Mouse (Mus musculus) hindbrain, embryonic 12.5 days (tissue): ENCODE data around the gene Rubcn. TPM values are rescaled to one million over a fixed set of nuclear protein-coding genes. Genes with fewer than 3 reads are reported as not detected.

ENCODE experiments used
- ATAC-seq: fragments of 200-750 bp; cut with Nextera tagmentation; 2 replicates; pipeline ENCODE4 v1.8.0; 2017; ENCODE audit warnings: moderate TSS enrichment; ENCODE audit not compliant: low FRiP score
- H3K27ac ChIP-seq: fragments of 300-500 bp; sonication (generic); 2 replicates; pipeline ENCODE4 v1.5.1; 2016; ENCODE audit warnings: mild to moderate bottlenecking
- H3K27me3 ChIP-seq: fragments of 300-500 bp; sonication (generic); 2 replicates; pipeline ENCODE4 v1.6.1; 2016; ENCODE audit warnings: mild to moderate bottlenecking
- H3K36me3 ChIP-seq: fragments of 300-500 bp; sonication (generic); 2 replicates; pipeline ENCODE4 v1.6.1; 2016; ENCODE audit warnings: mild to moderate bottlenecking
- H3K4me1 ChIP-seq: fragments of 300-500 bp; sonication (generic); 2 replicates; pipeline ENCODE4 v1.6.1; 2016
- H3K4me2 ChIP-seq: fragments of 300-500 bp; sonication (generic); replicated peaks from 2 replicates; pipeline ENCODE4 v1.6.1; 2016; ENCODE audit warnings: mild to moderate bottlenecking
- H3K4me3 ChIP-seq: fragments of 300-500 bp; sonication (generic); 2 replicates; pipeline ENCODE4 v1.5.1; 2016; ENCODE audit warnings: mild to moderate bottlenecking
- H3K9ac ChIP-seq: fragments of 300-500 bp; sonication (generic); 2 replicates; pipeline ENCODE4 v1.6.1; 2016; ENCODE audit warnings: mild to moderate bottlenecking, moderate library complexity
- H3K9me3 ChIP-seq: fragments of 300-500 bp; sonication (generic); replicated peaks from 2 replicates; pipeline ENCODE4 v1.6.1; 2016; ENCODE audit warnings: mild to moderate bottlenecking
- WGBS: fragments of 180-500 bp; shearing (Covaris S2); methylation state at CpG from one replicate; pipeline ENCODE4 v1.1.7; 2016; 5-methylcytosine and 5-hydroxymethylcytosine counted together
- polyA plus RNA-seq: library from polyadenylated mRNA; unstranded; fragments of >200 nt; fragmentation: Nextera tagmentation; extraction: Ambion mirVana; gene quantifications from 2 replicates; pipeline ENCODE4 v1.2.1, GENCODE M21; 2016

Gene Rubcn
- polyA plus RNA-seq, 1 experiment from 2014 or later: 30.1 TPM

DNA sequence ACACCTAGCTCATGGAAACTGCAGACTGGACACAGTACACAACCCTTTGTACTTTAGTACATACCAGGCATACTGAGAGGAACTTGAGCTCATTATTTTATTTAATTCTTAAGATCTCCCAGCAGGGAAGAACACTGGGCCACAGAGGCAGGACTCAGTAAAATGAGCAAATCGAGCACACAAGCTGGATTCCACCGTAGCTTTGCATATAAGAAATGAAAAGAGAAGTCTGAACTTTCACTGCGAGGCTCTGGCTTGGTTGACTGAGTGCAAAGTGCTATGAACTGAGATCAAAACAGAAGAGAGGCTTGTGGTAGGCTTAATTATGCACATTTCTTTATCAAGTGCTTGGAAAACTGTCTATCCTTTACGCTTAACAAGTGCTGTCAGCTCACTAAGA, 12.2 kb downstream of the Rubcn start:
- 88% methylated on average over 4 of the region's 4 CpGs for WGBS
- H3K9ac ChIP-seq: no peak overlapping the region
- no peak overlapping the region for H3K4me3 ChIP-seq
- H3K9me3 ChIP-seq: no peaks in the 10 kb centered on the region
- H3K36me3 ChIP-seq: 0 out of 2 replicates have a peak, but pooled peaks cover 3% of the 10 kb centered on the region
- ATAC-seq: no peak
- no peak overlapping the region for H3K4me2 ChIP-seq
- peaks cover 20% of the 10 kb centered on the region for H3K4me1 ChIP-seq
- no peaks in the 10 kb centered on the region for H3K27me3 ChIP-seq
- H3K27ac ChIP-seq: no peak overlapping the region

DNA sequence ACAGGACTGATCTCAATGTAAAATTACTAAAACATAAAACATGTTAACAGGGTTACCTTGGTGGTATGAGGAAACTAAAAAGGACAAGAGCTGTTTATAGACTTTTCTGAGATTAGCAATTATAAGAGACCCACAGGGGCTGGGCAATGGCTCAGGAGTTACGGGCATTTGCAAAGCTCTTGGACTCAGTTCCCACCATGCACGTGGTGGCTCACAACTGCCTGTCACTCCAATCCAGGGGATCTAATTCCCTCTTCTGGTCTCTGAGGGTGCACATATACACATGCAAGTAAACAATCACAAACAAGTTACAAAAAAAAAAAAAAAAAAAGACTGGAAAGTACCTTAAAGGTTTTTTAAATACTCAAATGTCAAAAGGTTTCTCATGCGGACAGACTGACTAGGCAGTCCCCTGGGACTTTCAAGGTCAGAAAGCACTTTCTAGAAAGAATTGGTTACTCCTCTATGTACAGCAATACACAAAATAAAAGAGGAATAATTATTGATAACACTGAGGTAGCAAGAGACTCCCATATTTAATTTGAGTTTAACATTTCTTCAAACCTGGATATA, 15.7 kb downstream of the Rubcn start:
- Histone ChIP-seq H3K4me3 (no peak overlapping the region), H3K9me3 (no peaks in the 10 kb centered on the region), H3K9ac (no peak overlapping the region), H3K36me3 (0 out of 2 replicates have a peak, but pooled peaks cover 3% of the 10 kb centered on the region), H3K27ac (no peak overlapping the region), H3K4me1 (peaks cover 6% of the 10 kb centered on the region; the same call in 1 of the 2 replicates), H3K4me2 (no peak overlapping the region), H3K27me3 (no peaks in the 10 kb centered on the region)
- 91% methylated on average over 3 of the region's 3 CpGs for WGBS
- ATAC-seq: no peak

DNA sequence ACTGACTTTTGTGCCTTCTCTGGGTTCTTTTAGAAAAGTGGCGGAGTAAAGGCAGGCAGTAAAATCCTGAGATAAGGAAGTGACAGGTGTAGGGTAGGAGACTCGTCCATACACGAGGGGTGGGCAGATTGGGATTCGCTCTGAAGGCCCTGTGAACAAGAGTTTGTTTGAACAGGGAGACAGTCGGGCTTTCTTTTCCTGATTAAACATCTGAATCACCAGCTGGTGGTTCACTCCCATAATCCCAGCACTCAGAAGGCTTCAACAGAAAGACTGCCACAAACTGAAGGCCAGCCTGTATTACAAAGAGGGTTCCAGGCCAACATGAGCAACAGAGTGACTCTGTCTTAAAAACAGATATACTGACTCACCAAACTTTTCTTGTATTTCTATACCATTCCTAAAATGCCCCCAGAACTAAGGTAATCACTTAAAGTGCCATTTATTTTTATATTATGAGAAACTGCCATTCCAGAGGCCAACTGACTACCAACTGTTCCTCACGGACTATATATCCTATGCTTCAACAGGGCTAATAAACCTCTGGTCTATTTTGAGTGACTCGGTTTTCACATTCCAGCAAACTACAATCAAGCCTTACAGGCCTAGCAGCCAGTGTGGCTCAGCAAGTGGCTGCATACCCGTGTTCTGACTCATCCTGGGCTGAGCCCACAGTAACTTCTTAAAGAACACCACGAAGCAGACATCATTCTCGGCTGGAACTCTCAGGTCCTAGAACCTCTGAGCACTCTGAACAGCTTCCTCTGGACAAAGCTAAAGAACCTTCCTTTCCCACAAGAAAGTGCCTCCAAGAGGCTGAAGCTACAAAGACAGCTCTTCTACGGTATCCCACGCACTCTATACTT, 18.6 kb downstream of the Rubcn start:
- Histone ChIP-seq H3K27ac (no peak overlapping the region), H3K4me3 (no peak overlapping the region), H3K9me3 (no peaks in the 10 kb centered on the region), H3K4me1 (no peaks in the 10 kb centered on the region), H3K9ac (no peak overlapping the region), H3K27me3 (no peaks in the 10 kb centered on the region), H3K36me3 (peaks cover 12% of the 10 kb centered on the region; the same call in 1 of the 2 replicates), H3K4me2 (no peak overlapping the region)
- WGBS: 80% methylated on average over 12 of the region's 12 CpGs
- no peak for ATAC-seq

DNA sequence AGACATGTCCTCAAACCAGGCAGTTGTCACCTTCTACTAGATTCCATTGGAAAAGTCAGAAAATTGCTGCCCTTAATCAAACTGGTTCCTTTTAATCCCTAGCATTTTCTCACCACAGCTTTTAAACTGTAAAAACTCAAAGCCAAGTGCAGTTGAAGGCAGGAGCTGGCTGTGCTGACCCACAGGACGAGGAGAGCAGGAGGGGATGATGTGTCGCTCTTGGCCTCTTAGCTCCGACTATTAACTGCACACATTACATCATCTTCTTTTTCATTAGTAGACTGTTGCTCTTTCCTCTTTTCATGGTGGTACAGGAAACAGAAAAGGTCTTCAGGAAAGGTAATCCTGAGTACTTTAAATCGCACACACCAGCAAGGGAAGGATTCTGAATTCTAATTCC, 19.2 kb downstream of the Rubcn start:
- 75% methylated on average over 4 of the region's 4 CpGs for WGBS
- Histone ChIP-seq H3K36me3 (peaks cover 14% of the 10 kb centered on the region; the same call in 1 of the 2 replicates), H3K4me2 (no peak overlapping the region), H3K9ac (no peak overlapping the region), H3K4me1 (no peaks in the 10 kb centered on the region), H3K4me3 (no peak overlapping the region), H3K27ac (no peak overlapping the region), H3K27me3 (no peaks in the 10 kb centered on the region), H3K9me3 (no peaks in the 10 kb centered on the region)
- ATAC-seq: no peak

DNA sequence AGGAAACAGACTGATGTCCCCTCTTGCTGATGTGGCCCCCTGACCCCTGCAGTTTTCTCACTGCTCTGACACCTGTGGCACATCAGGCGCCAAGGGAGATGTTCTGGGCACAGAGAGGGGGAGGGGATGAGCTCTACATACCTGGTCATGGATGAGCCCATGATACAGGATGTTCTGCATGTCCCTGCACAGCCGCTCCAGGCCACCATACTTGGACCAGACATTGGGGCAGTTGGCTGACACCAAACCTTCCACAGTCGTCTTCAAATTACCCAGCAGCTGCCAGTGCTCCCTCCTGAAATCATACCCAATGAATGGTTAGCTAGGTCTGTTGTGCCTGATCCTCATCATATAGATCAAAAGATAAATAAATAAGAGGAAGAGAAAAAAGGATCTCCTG, 20.8 kb downstream of the Rubcn start:
- Histone ChIP-seq H3K9ac (no peak overlapping the region), H3K27ac (no peak overlapping the region), H3K27me3 (no peaks in the 10 kb centered on the region), H3K4me1 (no peaks in the 10 kb centered on the region), H3K9me3 (no peaks in the 10 kb centered on the region), H3K36me3 (peaks cover 18% of the 10 kb centered on the region; the same call in 1 of the 2 replicates), H3K4me3 (no peak overlapping the region), H3K4me2 (no peak overlapping the region)
- WGBS: 86% methylated on average over 3 of the region's 3 CpGs
- no peak for ATAC-seq

DNA sequence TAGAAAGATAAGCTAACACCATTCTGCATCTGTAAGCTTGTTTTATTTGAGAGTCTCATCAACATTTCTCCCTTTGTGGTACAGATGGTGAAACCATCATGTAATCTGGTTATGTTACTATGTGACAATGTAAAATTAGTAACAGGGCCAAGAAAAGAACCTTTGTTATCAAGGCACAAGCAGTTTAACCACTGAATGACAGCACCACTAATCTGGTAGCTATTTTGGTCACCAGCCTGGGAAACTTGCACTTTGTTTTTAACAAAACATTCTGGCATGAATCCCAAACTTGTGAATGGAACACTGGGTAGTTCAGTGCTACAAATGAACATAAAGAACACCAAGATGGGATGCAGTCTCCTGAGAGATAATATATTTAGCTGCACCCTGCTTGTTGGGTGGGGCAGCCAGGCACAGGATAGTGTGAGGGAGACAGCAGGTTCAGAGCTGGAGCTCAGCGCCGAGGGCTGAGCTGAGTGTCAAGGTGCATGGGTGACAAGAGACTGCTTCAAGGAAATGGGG, 23.5 kb downstream of the Rubcn start:
- no peak overlapping the region for H3K27ac ChIP-seq
- 83% methylated on average over 2 of the region's 2 CpGs for WGBS

DNA sequence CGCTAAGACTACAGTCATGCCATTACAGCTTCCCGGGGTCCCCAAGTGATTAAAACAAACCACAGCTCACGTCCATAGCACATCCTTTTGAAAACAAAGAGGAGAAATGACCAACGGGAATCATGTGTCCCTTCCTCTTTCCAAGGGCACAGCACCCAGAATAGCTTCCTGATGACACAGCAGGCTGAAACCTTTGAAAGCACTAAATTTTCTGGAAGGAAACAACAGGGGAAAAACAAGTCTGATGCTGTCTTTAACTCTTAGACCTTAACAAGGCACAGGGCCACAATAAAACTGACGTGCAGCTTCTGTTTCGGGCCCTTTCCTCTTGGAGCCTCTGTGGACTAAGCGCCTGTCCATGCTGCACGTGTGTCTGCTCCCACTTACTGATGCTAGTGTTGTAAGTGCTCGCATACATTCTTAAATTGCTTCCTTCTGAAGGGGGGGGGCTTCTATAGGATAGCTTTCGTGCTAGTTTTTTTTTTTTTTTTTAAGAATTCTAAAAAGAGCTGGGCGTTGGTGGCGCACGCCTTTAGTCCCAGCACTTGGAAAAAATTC, 24.0 kb downstream of the Rubcn start:
- no peak overlapping the region for H3K4me2 ChIP-seq
- no peak for ATAC-seq
- no peak overlapping the region for H3K27ac ChIP-seq
- no peaks in the 10 kb centered on the region for H3K4me1 ChIP-seq
- H3K36me3 ChIP-seq: peaks cover 24% of the 10 kb centered on the region
- no peak overlapping the region for H3K9ac ChIP-seq
- 83% methylated on average over 13 of the region's 13 CpGs for WGBS
- no peak overlapping the region for H3K4me3 ChIP-seq
- no peaks in the 10 kb centered on the region for H3K27me3 ChIP-seq
- H3K9me3 ChIP-seq: no peaks in the 10 kb centered on the region

More for the DNA sequence above, 23.5 kb downstream of the Rubcn start:
- H3K4me2 ChIP-seq: no peak overlapping the region
- no peaks in the 10 kb centered on the region for H3K4me1 ChIP-seq
- ATAC-seq: no peak
- H3K36me3 ChIP-seq: peaks cover 21% of the 10 kb centered on the region
- H3K4me3 ChIP-seq: no peak overlapping the region
- no peaks in the 10 kb centered on the region for H3K27me3 ChIP-seq
- H3K9me3 ChIP-seq: no peaks in the 10 kb centered on the region
- no peak overlapping the region for H3K9ac ChIP-seq

DNA sequence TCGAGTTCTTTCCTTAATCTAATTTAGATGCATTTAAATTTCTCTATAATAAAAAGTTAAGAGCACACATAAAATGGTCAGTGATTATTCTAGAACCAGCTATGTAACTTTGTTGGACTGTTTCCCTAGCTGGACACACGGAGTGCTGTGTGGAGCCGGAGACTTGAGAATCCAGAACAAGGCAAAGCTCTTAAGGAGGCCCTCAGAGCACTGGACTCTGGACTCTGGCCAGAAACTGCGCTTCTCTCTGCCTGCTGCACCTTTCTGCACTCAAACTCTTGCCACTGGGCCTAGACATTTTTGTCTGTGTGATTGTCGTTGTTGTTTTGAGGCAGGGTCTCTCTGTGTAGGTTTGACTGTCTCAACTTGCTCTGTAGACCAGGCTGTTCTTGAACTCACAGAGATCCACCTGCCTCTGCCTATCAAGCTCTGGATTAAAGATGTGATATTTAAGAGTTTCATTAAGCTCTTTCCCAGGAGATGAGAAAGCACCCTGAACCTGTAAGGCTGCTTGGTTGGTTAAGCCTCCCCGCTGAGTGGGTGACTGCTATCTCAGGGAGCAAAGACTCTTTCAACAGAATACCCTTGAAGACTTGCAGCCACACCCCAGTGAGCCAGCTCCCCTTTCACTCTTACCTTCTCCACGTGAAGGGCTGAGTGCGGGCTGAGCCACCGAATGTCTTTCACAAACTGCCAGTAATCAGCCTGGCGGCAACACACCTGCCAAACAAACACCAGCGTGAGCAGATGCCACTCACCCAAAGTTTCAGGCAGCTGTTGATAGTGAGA, 28.3 kb downstream of the Rubcn start:
- 96% methylated on average over 11 of the region's 11 CpGs for WGBS
- Histone ChIP-seq H3K9me3 (no peaks in the 10 kb centered on the region), H3K36me3 (peaks cover 52% of the 10 kb centered on the region), H3K27ac (no peak overlapping the region), H3K4me1 (no peaks in the 10 kb centered on the region), H3K4me3 (no peak overlapping the region), H3K9ac (no peak overlapping the region), H3K4me2 (no peak overlapping the region), H3K27me3 (no peaks in the 10 kb centered on the region)
- no peak for ATAC-seq

DNA sequence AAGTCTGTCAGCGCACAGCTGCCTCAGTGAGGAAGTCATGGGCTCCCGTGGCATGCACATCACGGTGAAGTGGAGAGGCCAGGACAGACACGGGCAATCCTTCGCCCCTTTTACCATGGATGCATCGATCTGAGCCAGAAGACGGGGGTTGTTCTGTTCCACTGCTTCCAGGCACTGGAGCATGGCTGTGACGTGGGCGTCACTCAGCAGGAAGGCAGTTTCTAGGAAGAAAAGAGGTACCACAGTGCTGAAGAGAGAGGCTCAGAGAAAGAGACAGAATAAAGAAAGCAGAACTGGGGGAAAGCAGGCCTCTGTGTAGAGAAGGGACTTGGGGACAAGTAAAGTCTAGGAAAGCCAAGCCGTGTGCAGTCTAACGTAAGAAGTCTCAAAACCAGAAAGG, 30.5 kb downstream of the Rubcn start:
- 84% methylated on average over 11 of the region's 11 CpGs for WGBS
- Histone ChIP-seq H3K36me3 (peaks cover 66% of the 10 kb centered on the region), H3K27me3 (no peaks in the 10 kb centered on the region), H3K4me2 (no peak overlapping the region), H3K27ac (no peak overlapping the region), H3K4me3 (no peak overlapping the region), H3K9me3 (no peaks in the 10 kb centered on the region), H3K9ac (no peak overlapping the region), H3K4me1 (no peaks in the 10 kb centered on the region)
- ATAC-seq: no peak

DNA sequence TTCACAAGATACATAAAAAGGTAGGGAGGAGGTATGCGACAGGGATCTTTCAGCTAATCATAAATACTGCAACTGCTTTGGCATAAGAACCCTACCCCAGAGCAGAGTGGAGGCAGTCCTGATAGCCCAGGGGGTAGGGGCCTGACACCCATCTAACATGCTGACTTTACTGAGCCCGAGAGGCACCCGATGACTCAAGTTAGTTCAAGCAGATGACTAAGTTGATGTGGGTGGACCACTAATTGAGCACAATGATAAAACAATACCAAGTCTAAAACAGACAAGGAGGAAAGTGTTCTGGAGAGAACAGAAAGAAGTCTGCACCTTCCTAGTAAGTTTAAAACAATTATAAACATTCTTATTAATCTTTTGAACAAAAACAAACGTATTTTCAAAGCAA, 46.1 kb downstream of the Rubcn start:
- 87% methylated on average over 4 of the region's 4 CpGs for WGBS
- Histone ChIP-seq H3K9ac (no peak overlapping the region), H3K4me3 (no peak overlapping the region), H3K27ac (no peak overlapping the region), H3K4me2 (no peak overlapping the region), H3K27me3 (no peaks in the 10 kb centered on the region), H3K9me3 (no peaks in the 10 kb centered on the region), H3K36me3 (peaks cover 53% of the 10 kb centered on the region), H3K4me1 (no peaks in the 10 kb centered on the region)
- no peak for ATAC-seq

DNA sequence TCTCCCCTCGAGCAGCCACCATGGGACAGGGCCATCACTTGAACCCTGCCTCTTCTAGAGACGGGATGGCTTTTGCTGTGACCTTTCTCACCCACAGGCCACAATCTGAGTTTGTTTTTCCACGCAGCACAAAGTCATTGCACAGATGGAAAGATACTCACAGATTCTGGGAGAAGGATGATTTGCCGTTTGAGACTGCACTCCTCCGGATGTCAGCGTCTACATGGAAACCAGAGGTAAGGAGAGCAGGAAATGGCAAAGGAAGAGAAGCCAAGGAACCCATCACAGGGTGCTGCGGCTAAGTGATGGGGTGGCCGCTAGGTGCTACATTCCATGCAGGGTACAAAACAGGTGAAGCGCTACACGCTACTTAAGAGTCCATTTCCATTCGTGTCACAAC, 48.5 kb downstream of the Rubcn start:
- no peak for ATAC-seq
- WGBS: 88% methylated on average over 11 of the region's 11 CpGs
- Histone ChIP-seq H3K9ac (no peak overlapping the region), H3K9me3 (no peaks in the 10 kb centered on the region), H3K27ac (no peak overlapping the region), H3K4me2 (no peak overlapping the region), H3K27me3 (no peaks in the 10 kb centered on the region), H3K4me3 (no peak overlapping the region), H3K4me1 (no peaks in the 10 kb centered on the region), H3K36me3 (peaks cover 56% of the 10 kb centered on the region)

DNA sequence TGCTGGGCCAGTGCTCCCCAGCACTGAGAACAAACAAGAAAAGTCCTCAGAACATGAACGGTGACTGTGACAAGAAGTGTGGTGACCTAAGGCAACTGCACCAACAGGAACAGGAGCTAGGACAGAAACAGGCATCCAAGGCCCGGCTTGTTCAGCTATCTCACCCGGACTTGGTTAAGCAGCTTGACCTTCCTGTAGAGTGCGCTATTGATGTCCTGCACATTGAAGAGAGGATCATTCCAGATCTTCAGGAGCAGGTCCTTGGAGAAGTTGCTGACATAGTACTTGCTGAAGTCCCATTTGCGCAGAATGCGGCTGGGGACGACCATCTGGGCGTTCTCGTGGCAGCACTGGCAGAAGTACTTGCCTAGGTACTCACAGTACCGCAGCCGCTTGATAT, 51.0 kb downstream of the Rubcn start:
- no peaks in the 10 kb centered on the region for H3K27me3 ChIP-seq

More for the DNA sequence above, 51.0 kb downstream of the Rubcn start:
- WGBS: 95% methylated on average over 11 of the region's 11 CpGs
- Histone ChIP-seq H3K4me3 (no peak overlapping the region), H3K9me3 (no peaks in the 10 kb centered on the region), H3K9ac (no peak overlapping the region), H3K4me2 (no peak overlapping the region), H3K27ac (no peak overlapping the region), H3K36me3 (peaks cover 73% of the 10 kb centered on the region), H3K4me1 (no peaks in the 10 kb centered on the region)
- no peak for ATAC-seq
